Mouse (Mus musculus): ENCODE measurements at regions not wholly inside any gene's neighbourhood (a gene's known extent, or its start where the extent isn't known, plus 50 kb on each side); places are given as distances from the start of the nearest gene placed in this dataset.

DNA sequence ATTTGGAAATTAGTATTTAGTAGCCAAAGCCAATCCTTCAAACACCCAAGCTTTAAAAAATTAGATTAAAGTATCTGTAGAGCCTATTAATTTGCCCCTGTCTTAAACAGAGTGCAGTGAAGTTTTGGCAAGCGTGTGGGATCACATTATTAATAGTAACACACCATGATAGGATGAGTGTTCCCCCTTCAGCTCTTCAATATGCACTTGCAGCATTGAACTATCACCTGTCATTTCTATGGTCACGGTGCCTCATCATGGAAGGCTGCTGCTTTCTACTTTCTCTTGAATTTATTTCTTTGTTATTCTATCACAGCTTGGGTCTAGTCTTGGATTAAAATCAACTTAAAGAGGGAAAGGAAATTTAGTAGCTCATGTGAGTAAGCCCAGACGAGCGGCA, 196.4 kb downstream of the Pmp22 start:
- Histone ChIP-seq H3K4me1 (ENCODE audit: control insufficient read depth, insufficient read depth, insufficient read length, low read length) (no peaks in the 10 kb centered on the region), H3K36me3 (ENCODE audit: control insufficient read depth, insufficient read depth, low read length) (no peaks in the 10 kb centered on the region), H3K27ac (ENCODE audit: insufficient read depth, low read depth, low read length) (no peak overlapping the region), H3K27me3 (ENCODE audit: control insufficient read depth, insufficient read depth, low read length) (no peaks in the 10 kb centered on the region), H3K4me3 (ENCODE audit: low read depth, low read length) (no peak overlapping the region)
- WGBS = 81% methylated on average over 4 of the region's 4 CpGs
- TF ChIP-seq POLR2A (IDR thresholded peaks at IDR 0.05; ENCODE audit: low read depth, low read length) (no peak), CTCF (IDR thresholded peaks at IDR 0.05; ENCODE audit: extremely low read depth, insufficient read length, insufficient replicate concordance, low read depth, low read length) (no peak)

GRCm38 (mm10) chr11:63326864-63327263, 198.1 kb downstream of the Pmp22 start:
- Histone ChIP-seq H3K36me3 (ENCODE audit: control insufficient read depth, insufficient read depth, low read length) (no peaks in the 10 kb centered on the region), H3K4me1 (ENCODE audit: control insufficient read depth, insufficient read depth, insufficient read length, low read length) (no peaks in the 10 kb centered on the region), H3K27ac (ENCODE audit: insufficient read depth, low read depth, low read length) (no peak overlapping the region), H3K27me3 (ENCODE audit: control insufficient read depth, insufficient read depth, low read length) (no peaks in the 10 kb centered on the region), H3K4me3 (ENCODE audit: low read depth, low read length) (no peak overlapping the region)
- TF ChIP-seq CTCF (IDR thresholded peaks at IDR 0.05; ENCODE audit: extremely low read depth, insufficient read length, insufficient replicate concordance, low read depth, low read length) (no peak), POLR2A (IDR thresholded peaks at IDR 0.05; ENCODE audit: low read depth, low read length) (no peak)
- WGBS = 62% methylated on average over 5 of the region's 5 CpGs

DNA sequence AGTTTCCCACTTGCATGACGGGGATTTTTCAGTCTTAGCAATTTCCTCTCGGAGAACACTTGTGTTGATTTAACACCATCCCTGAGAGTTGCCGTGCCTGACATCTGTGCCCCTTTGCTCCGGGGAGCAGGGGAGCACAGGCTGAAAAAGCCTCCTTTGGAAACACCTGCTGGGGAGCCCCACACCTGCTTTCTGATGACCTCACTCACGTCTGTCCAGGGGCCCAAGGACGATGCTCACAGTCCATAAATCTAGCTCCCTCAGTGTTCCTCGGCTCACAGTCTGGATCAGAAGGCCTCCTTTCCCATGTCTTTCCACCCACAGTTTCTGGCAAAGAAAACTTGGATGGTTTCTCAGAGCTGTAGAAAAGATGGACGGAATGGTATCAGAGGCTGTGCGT, 208.7 kb downstream of the Pmp22 start:
- no peaks in the 10 kb centered on the region for H3K4me1 ChIP-seq (ENCODE audit: control insufficient read depth, insufficient read depth, insufficient read length, low read length)
- no peak for TF ChIP-seq POLR2A (IDR thresholded peaks at IDR 0.05; ENCODE audit: low read depth, low read length)
- no peak for TF ChIP-seq CTCF (IDR thresholded peaks at IDR 0.05; ENCODE audit: extremely low read depth, insufficient read length, insufficient replicate concordance, low read depth, low read length)
- H3K36me3 ChIP-seq (ENCODE audit: control insufficient read depth, insufficient read depth, low read length) = no peaks in the 10 kb centered on the region

DNA sequence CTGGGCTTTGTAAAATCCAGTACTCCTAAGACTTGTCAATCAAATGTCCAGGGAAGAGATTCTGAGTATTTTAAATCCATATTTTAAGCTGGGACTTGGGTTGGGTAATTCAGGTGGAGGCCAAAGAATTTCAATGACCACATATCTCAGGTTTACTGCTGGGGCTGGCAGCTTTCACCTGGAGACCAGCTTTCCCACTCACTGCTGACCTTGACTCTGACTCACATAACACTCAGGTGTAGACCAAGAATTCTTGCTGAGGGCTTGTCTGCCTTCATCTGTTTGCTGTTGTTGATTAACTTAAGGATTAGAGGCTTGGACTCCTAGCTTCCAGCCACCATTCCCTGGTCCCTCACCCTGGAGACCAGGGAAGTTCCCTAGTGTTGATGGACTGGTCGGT, 209.5 kb downstream of the Pmp22 start:
- 79% methylated on average over 1 of the region's 1 CpGs for WGBS
- H3K27me3 ChIP-seq (ENCODE audit: control insufficient read depth, insufficient read depth, low read length) = no peaks in the 10 kb centered on the region
- H3K36me3 ChIP-seq (ENCODE audit: control insufficient read depth, insufficient read depth, low read length) = no peaks in the 10 kb centered on the region
- H3K27ac ChIP-seq (ENCODE audit: insufficient read depth, low read depth, low read length) = no peak overlapping the region
- TF ChIP-seq POLR2A (IDR thresholded peaks at IDR 0.05; ENCODE audit: low read depth, low read length) = no peak
- no peak for TF ChIP-seq CTCF (IDR thresholded peaks at IDR 0.05; ENCODE audit: extremely low read depth, insufficient read length, insufficient replicate concordance, low read depth, low read length)
- H3K4me1 ChIP-seq (ENCODE audit: control insufficient read depth, insufficient read depth, insufficient read length, low read length) = no peaks in the 10 kb centered on the region
- H3K4me3 ChIP-seq (ENCODE audit: low read depth, low read length) = no peak overlapping the region

More for the DNA sequence above, 208.7 kb downstream of the Pmp22 start:
- H3K27ac ChIP-seq (ENCODE audit: insufficient read depth, low read depth, low read length) = no peak overlapping the region
- 64% methylated on average over 9 of the region's 9 CpGs for whole genome bisulfite sequencing
- H3K27me3 ChIP-seq (ENCODE audit: control insufficient read depth, insufficient read depth, low read length) = no peaks in the 10 kb centered on the region
- H3K4me3 ChIP-seq (ENCODE audit: low read depth, low read length) = no peak overlapping the region

GRCm38 (mm10) chr11:63345653-63346052, 216.9 kb downstream of the Pmp22 start:
- TF ChIP-seq POLR2A (IDR thresholded peaks at IDR 0.05; ENCODE audit: low read depth, low read length) = no peak
- no peak for TF ChIP-seq CTCF (IDR thresholded peaks at IDR 0.05; ENCODE audit: extremely low read depth, insufficient read length, insufficient replicate concordance, low read depth, low read length)
- H3K4me1 ChIP-seq (ENCODE audit: control insufficient read depth, insufficient read depth, insufficient read length, low read length) = peaks cover 2% of the 10 kb centered on the region; the same call in 1 of the 2 replicates
- H3K27me3 ChIP-seq (ENCODE audit: control insufficient read depth, insufficient read depth, low read length) = no peaks in the 10 kb centered on the region
- no peak overlapping the region for H3K4me3 ChIP-seq (ENCODE audit: low read depth, low read length)
- no peak overlapping the region for H3K27ac ChIP-seq (ENCODE audit: insufficient read depth, low read depth, low read length)
- H3K36me3 ChIP-seq (ENCODE audit: control insufficient read depth, insufficient read depth, low read length) = no peaks in the 10 kb centered on the region
- 87% methylated on average over 4 of the region's 4 CpGs for WGBS

DNA sequence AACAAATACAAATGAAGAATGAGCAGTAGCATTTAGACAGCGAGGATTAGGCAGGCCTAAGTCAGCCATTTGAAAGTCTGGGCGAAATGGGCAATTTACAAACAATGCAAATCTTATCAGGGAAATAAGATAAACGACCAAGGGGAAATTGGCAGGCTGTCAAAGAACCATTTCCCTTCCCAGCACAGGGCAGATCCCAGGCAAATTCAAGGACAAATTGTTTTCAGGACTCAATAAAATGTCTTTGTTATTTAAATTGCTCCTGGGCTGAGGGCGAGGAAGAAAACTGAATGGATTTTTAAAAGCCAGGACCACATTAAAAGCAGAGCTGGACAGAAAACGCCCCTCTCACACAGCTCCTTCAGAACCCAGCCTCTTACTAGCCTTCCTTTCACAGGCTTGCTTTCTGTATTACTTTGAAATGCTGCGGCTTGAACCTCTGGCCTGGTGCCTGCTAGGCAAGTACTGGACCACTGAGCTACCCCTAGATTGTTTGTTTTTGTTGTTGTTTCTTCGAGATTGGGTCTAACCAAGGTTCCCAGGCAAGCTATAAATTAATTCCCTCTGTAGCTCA, 221.4 kb downstream of the Pmp22 start:
- H3K36me3 ChIP-seq (ENCODE audit: control insufficient read depth, insufficient read depth, low read length) = no peaks in the 10 kb centered on the region
- 18% methylated on average over 7 of the region's 7 CpGs for WGBS
- TF ChIP-seq CTCF (IDR thresholded peaks at IDR 0.05; ENCODE audit: extremely low read depth, insufficient read length, insufficient replicate concordance, low read depth, low read length) (no peak), POLR2A (IDR thresholded peaks at IDR 0.05; ENCODE audit: low read depth, low read length) (no peak)
- H3K27ac ChIP-seq (ENCODE audit: insufficient read depth, low read depth, low read length) = no peak overlapping the region
- H3K27me3 ChIP-seq (ENCODE audit: control insufficient read depth, insufficient read depth, low read length) = no peaks in the 10 kb centered on the region
- H3K4me3 ChIP-seq (ENCODE audit: low read depth, low read length) = no peak overlapping the region
- H3K4me1 ChIP-seq (ENCODE audit: control insufficient read depth, insufficient read depth, insufficient read length, low read length) = peaks cover 2% of the 10 kb centered on the region; the same call in 1 of the 2 replicates

DNA sequence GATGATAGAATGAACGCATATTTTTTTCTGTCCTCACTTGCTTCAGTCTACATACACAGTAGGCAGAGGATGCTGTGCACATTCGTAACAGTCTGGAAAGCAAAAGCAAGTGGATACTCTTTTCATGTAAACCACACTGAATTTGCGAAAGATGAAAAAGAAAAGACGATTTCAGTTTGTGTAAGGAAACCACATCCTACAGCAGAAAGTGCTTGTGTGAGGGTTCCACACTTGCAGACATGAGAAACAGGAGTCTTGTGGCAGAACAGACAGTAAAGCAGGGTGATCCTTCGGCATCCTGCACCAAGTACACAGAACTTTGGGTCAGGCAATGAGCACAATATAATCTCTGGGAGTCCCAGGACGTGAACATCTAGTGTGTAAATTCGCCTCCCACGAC, 223.2 kb downstream of the Pmp22 start:
- Histone ChIP-seq H3K27ac (ENCODE audit: insufficient read depth, low read depth, low read length) (no peak overlapping the region), H3K27me3 (ENCODE audit: control insufficient read depth, insufficient read depth, low read length) (no peaks in the 10 kb centered on the region), H3K4me3 (ENCODE audit: low read depth, low read length) (no peak overlapping the region), H3K4me1 (ENCODE audit: control insufficient read depth, insufficient read depth, insufficient read length, low read length) (peaks cover 2% of the 10 kb centered on the region; the same call in 1 of the 2 replicates), H3K36me3 (ENCODE audit: control insufficient read depth, insufficient read depth, low read length) (no peaks in the 10 kb centered on the region)
- WGBS = 85% methylated on average over 8 of the region's 8 CpGs
- TF ChIP-seq POLR2A (IDR thresholded peaks at IDR 0.05; ENCODE audit: low read depth, low read length) (no peak), CTCF (IDR thresholded peaks at IDR 0.05; ENCODE audit: extremely low read depth, insufficient read length, insufficient replicate concordance, low read depth, low read length) (no peak)

All from small intestine, adult 2 months (tissue).